Mouse (Mus musculus) E14TG2a.4 (cell line): Measurements from ENCODE around the gene Jpt1.
"Not testable (repeated sequence)": the region's sequence is repeated elsewhere in the genome, so short reads cannot be mapped to it uniquely, and the experiment has no call there.

Source experiments
- H3K27me3 ChIP-seq: 2 replicates; pipeline ENCODE4 v1.6.1; 2014; ENCODE audit warnings: low read length, control low read depth; ENCODE audit not compliant: insufficient read depth
- H3K36me3 ChIP-seq: 2 replicates; pipeline ENCODE4 v1.6.1; 2014; ENCODE audit warnings: low read length, control low read depth; ENCODE audit not compliant: insufficient read depth
- H3K4me1 ChIP-seq: replicated peaks from 2 replicates; pipeline ENCODE4 v1.6.1; 2014; ENCODE audit warnings: low read depth, low read length, control low read depth
- H3K4me3 ChIP-seq: replicated peaks from 2 replicates; pipeline ENCODE4 v1.5.1; 2014; ENCODE audit warnings: mild to moderate bottlenecking, low read length
- H3K9me3 ChIP-seq: 2 replicates; pipeline ENCODE4 v1.6.1; 2014; ENCODE audit warnings: low read length, control low read depth
- CTCF ChIP-seq: conservative IDR thresholded peaks from 2 replicates; pipeline ENCODE4 v1.5.1; 2014; ENCODE audit warnings: low read length
- NANOG ChIP-seq: IDR thresholded peaks from 2 replicates; pipeline ENCODE4 v1.6.1; 2014; ENCODE audit warnings: borderline replicate concordance, low read length, mixed read lengths
- POU5F1 ChIP-seq: IDR thresholded peaks from 2 replicates; pipeline ENCODE4 v1.6.1; 2014; ENCODE audit warnings: low read length, borderline replicate concordance

The Jpt1 gene

DNA sequence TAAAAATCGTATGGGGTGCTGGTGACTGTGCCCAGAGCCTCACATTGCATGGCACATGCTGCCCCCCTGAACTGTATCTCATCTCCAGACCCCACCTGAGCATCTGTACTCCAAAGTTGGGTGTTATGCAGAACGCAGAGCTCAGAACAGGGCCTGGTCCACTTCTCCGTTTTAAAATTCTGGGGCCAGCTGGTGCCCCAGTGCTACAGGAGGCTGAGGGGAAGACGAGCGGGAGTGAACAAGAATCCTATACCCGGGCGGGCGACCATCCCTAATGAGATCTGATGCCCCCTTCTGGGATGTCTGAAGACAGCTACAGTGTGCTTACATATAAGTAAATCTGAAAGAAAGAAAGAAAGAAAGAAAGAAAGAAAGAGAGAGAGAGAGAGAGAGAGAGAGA lies 53.2 kb downstream of the Jpt1 start:
- Histone ChIP-seq H3K4me3 (no peak overlapping the region), H3K9me3 (no peaks in the 10 kb centered on the region), H3K27me3 (peaks cover 22% of the 10 kb centered on the region), H3K4me1 (peaks cover 62% of the 10 kb centered on the region), H3K36me3 (no peaks in the 10 kb centered on the region)
- TF ChIP-seq NANOG: no peak

DNA sequence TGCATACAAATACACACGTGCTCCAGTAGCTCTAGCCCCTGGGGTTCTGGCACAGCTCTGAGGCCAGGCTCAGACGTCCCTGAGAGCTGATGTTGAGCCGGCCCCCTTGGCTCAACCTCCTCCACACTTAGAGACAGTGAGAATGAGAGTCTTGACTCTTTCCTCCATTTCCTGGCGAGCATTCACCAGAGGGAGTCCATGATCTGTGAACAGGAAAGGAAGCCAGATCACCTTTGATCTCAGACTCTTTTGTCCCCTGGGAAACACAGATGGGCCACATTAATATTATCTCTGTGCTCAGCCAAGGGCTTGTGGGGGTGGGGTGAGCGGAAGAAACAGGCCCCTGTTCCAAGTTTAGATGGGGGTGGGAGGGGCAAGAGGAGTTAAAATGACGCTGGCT lies 56.8 kb downstream of the Jpt1 start:
- no peaks in the 10 kb centered on the region for H3K36me3 ChIP-seq
- TF ChIP-seq CTCF (no peak), POU5F1 (no peak), NANOG (no peak)
- H3K27me3 ChIP-seq: peaks cover 18% of the 10 kb centered on the region
- no peaks in the 10 kb centered on the region for H3K9me3 ChIP-seq
- H3K4me3 ChIP-seq: no peak overlapping the region
- peaks cover 46% of the 10 kb centered on the region for H3K4me1 ChIP-seq

GRCm38 (mm10) chr11:115456182-115456581 lies 58.0 kb downstream of the Jpt1 start:
- Histone ChIP-seq H3K4me1 (peaks cover 40% of the 10 kb centered on the region), H3K27me3 (peaks cover 18% of the 10 kb centered on the region)

DNA sequence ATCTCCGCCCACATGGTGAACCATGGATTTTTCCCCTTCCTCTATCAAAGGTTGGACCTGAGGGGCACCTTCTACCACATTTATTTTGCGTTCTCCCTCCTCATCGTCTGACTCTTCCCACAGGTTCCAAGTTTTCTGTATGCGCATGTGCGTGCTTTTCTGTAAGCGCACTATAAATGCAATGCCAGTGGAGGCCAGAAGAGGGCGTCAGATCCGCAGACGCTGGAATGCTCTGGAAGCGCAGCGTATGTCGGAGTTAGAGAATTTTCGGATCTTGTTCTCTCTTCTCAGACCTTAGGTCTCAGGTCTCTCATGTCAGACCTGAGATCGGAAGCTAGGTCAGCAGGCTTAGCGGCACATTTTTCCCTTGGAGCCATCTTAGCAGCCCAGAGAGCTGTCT lies 58.6 kb downstream of the Jpt1 start:
- Histone ChIP-seq H3K4me3 (no peak overlapping the region), H3K4me1 (peaks cover 36% of the 10 kb centered on the region), H3K36me3 (no peaks in the 10 kb centered on the region), H3K9me3 (peaks cover 3% of the 10 kb centered on the region; the same call in 1 of the 2 replicates), H3K27me3 (peaks cover 21% of the 10 kb centered on the region)
- peak; percentile 91 for TF ChIP-seq CTCF
- peak; percentile 61; the same call in 1 of the 2 replicates for TF ChIP-seq POU5F1
- TF ChIP-seq NANOG: no peak

More at GRCm38 (mm10) chr11:115456182-115456581, 58.0 kb downstream of the Jpt1 start:
- Histone ChIP-seq H3K4me3 (0 out of 2 replicates have a peak overlapping the region, but pooled peaks have one; percentile 1), H3K9me3 (peaks cover 3% of the 10 kb centered on the region; the same call in 1 of the 2 replicates), H3K36me3 (no peaks in the 10 kb centered on the region)
- TF ChIP-seq CTCF (no peak), POU5F1 (no peak), NANOG (no peak)

- H3K4me1 ChIP-seq: peaks cover 38% of the 10 kb centered on the region
- not testable (repeated sequence) for H3K36me3 ChIP-seq, H3K4me3 ChIP-seq, H3K9me3 ChIP-seq
- TF ChIP-seq CTCF: peak; percentile 66
- peaks cover 25% of the 10 kb centered on the region for H3K27me3 ChIP-seq
These were observed 59.4 kb downstream of the Jpt1 start for GRCm38 (mm10) chr11:115454822-115455221.

DNA sequence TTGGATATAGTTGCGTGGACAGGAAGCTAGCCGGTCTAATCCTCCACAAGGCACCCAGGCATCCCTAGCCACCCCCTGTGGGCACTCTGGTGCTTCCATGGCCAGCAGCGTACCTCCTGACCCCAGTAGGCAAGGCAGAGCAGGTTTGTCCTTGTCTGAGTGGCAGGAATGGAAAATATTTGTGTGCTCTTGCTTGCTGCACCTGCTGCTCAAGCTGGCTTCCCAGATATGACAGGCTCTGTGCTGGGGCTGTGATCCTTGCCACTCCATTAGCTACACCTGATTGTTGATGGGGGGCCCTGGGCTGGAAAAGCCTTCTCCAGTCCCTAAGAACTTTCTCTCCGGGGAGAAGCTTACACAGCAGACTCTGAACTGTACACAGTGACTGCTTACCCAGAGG lies 60.9 kb downstream of the Jpt1 start:
- Histone ChIP-seq H3K4me1 (peaks cover 53% of the 10 kb centered on the region), H3K4me3 (no peak overlapping the region), H3K27me3 (peaks cover 39% of the 10 kb centered on the region), H3K9me3 (peaks cover 3% of the 10 kb centered on the region; the same call in 1 of the 2 replicates), H3K36me3 (no peaks in the 10 kb centered on the region)
- TF ChIP-seq NANOG: no peak
- no peak for TF ChIP-seq POU5F1
- no peak for TF ChIP-seq CTCF

DNA sequence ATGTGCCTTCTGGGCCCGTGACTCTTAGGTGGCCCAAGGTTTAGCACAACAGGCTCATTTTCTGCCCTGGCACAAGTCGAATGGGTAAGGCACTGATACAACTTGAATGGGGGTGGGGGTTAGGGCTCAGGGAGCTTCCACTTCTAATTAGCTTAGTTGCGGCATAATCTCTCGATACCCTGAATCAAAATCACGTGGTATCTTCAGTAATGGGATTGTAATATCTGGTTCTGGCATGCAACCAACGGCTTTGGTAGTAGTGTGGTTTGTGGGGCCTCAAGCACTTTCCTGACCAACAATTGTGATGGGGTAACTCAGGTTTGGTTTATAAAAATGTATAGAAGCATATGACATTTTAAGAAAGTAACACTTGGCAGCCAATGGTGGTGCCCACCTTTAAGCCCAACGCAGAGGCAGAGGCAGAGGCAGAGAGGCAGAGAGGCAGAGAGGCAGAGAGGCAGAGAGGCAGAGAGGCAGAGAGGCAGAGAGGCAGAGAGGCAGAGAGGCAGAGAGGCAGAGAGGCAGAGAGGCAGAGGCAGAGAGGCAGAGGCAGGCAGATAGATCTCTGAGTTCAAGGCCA lies 61.8 kb downstream of the Jpt1 start:
- no peaks in the 10 kb centered on the region for H3K36me3 ChIP-seq
- peaks cover 3% of the 10 kb centered on the region; the same call in 1 of the 2 replicates for H3K9me3 ChIP-seq
- TF ChIP-seq POU5F1 (no peak), CTCF (no peak), NANOG (no peak)
- H3K4me1 ChIP-seq: peaks cover 56% of the 10 kb centered on the region
- H3K4me3 ChIP-seq: no peak overlapping the region
- peaks cover 45% of the 10 kb centered on the region for H3K27me3 ChIP-seq

DNA sequence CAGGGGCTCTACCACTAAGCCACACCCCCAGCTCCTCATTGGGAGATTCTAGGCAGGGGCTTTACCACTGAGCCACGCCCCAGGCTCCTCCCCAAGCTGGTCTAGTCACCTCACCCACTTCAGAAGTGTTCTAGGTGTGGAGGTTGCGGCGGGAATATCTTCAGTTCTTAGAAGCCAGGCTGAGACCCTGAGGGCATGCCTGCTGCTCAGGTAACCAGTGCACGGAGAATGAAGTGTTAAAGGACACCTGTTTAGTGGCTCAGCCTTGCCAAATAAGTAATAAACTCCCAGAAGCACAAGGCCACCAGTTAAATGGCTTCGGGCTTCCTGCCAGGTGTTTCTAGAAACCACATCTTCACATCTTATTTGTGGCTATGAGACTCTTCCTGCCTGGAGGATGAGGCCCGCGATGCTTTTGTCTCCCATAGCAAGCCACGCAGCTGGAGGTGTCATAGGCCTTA lies 62.4 kb downstream of the Jpt1 start:
- Histone ChIP-seq H3K9me3 (peaks cover 3% of the 10 kb centered on the region; the same call in 1 of the 2 replicates), H3K36me3 (no peaks in the 10 kb centered on the region), H3K4me1 (peaks cover 56% of the 10 kb centered on the region), H3K4me3 (no peak overlapping the region), H3K27me3 (peaks cover 51% of the 10 kb centered on the region)
- TF ChIP-seq CTCF (no peak), POU5F1 (no peak), NANOG (no peak)

GRCm38 (mm10) chr11:115450176-115450575 lies 64.0 kb downstream of the Jpt1 start:
- Histone ChIP-seq H3K4me1 (peaks cover 43% of the 10 kb centered on the region), H3K4me3 (no peak overlapping the region), H3K27me3 (peaks cover 58% of the 10 kb centered on the region), H3K9me3 (peaks cover 3% of the 10 kb centered on the region; the same call in 1 of the 2 replicates), H3K36me3 (no peaks in the 10 kb centered on the region)
- no peak for TF ChIP-seq POU5F1
- no peak for TF ChIP-seq NANOG
- no peak for TF ChIP-seq CTCF
